Mouse (Mus musculus): ENCODE results near the gene Ift80.
"Not testable (repeated sequence)": the region's sequence is repeated elsewhere in the genome, so short reads cannot be mapped to it uniquely, and the experiment has no call there.

The Ift80 gene

DNA sequence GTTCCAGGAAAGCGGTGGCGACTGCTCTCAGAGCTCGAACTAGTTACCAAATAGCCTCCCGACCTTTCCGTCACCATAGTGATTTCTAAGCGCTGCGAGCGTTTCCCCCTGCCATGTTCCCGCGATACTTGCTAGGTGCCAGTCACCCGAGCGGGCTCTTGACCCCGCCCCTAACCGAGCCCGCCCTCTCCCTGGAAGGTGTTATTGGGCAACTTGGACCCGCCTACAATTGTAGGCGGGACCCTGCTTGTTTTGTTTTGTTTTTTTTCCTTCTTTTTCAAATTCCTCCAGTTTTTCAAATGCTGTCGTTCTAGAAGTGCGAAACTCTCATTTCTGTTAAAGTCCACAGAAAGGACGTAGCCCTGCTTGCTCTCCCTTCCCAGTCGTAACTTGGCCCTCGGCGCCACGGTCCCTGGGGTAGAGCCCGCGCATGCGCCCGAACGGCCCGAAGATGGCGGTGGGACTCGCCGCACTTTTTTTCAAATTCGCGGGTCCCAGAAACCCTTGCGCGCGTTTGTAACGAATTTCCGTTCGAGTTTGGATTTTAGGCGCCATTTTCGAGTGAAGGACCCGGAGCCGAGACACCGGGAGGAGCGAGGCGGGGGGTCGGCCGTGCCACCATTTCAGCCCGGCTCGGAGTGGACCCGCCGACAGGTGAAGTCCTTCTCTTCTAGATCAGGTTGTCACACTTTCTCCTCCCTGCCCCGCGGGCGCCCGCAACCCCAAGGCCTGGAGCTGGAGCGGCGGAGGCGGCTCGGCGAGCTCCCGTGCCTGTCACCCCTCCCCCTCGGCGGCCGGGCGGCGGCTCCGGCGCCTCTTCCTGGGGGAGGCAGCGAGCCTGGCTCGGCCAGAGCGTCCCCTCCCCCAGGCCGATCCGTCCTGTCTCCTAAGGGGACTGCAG lies at the start of gene Ift80, which contains the start of gene Smc4:
Gene Ift80, minus strand, starts transcription at position 134 of the 901 bp plus-strand sequence.
Gene Smc4, plus strand, starts transcription at position 302 of the 901 bp plus-strand sequence.
- peak; percentile 93 for DNase-seq (ENCODE audit: low read depth in 2 of 2, low spot score in 2 of 2)

DNA sequence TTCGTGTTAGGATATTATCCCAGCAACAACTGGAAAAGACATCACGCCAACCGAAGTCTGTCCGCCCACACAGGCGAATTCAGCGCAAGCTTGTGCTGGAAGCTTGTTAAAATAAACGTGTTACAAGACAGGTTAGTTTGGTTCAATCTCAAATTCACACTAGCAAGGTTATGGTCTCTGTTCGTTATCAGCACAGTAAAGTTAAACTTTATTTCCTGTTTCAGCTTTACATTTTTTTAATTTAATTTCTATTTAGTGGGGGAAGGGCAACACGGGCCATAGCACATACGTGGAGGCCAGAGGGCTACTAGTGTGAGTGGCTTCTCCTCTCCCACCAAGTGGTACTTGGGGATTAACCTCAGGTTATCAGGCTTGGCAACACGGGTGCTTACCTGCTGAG lies 47.5 kb upstream of the Ift80 start:
- no peak for DNase-seq (ENCODE audit: low read depth in 2 of 2, low spot score in 2 of 2)

DNA sequence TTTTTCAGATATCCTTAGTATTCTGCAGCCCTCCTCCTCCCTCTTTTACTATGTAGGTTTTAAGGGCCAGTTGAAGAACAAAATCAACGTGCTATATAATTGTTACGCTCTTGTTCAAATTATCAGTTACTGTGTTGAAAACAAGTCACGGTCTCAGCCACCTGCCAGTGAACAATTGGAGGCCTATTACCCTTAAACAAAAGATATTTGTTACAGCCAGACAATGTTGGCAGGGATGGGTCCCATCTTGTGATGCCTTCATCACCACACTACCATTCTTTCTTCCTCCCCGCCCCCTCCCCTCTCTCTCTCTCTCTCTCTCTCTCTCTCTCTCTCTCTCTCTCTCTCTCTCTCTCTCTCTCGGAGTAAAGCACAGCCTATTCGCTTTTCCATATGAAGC lies 44.6 kb upstream of the Ift80 start:
- no peak for DNase-seq (ENCODE audit: low read depth in 2 of 2, low spot score in 2 of 2)

DNA sequence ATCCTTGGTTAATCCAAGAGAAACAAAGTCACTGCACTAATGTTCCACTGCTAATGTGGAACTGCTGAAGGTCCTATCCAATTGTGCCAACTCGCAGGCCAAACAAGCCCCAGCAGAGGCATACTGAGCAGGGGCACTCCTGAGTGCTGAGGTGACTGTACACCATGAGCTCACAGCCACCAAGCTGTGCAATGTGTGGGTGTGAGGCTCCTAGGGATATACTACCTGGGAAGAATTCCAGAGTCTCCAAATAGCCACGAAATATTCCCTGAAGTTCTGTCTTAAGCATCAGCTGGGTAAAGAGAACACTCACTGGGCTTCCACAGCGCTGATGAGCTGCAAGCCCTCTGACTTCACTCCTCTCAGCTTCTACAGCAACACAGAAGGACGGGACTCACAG lies 43.3 kb upstream of the Ift80 start:
- no peak for DNase-seq (ENCODE audit: low read depth in 2 of 2, low spot score in 2 of 2)

DNA sequence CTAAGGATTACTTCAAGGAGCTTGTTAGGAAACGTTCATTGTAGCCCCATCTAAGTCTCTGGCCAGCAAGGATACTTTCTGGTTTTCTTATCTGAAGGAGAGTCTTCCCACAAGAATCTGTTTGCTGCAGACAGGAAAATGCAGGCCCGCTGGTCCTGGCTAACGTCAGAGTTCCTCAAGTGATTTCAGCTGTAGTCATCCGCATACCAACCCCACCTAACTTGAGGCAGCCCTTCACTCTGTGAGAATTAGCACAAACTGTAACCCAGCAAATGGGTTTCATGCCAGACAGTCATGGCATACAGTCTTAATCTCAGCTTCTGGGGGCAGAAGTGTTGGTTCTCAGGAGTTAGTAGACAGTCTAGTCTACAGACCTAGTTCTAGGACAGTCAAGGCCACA lies 42.1 kb upstream of the Ift80 start:
- DNase-seq (ENCODE audit: low read depth in 2 of 2, low spot score in 2 of 2), result no peak

DNA sequence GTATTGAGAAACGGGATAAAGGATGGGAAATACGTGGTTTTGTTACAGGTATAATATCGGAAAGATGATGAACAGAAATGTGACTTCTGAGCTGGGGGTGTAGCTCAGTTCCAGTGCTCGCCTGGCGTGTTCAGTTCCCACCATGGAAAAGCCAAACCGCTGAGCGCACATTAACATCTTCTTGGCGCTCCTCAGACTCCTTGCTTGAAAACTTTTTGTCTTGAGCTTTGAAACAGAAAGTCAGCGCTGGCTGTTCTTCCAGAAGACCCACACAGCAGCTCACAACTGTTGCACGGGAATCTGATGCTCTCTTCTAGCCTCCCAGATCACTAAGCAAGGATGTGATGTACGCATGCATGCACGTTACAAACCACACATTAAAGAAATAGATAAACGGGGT lies 41.4 kb upstream of the Ift80 start:
- no peak for DNase-seq (ENCODE audit: low read depth in 2 of 2, low spot score in 2 of 2)

DNA sequence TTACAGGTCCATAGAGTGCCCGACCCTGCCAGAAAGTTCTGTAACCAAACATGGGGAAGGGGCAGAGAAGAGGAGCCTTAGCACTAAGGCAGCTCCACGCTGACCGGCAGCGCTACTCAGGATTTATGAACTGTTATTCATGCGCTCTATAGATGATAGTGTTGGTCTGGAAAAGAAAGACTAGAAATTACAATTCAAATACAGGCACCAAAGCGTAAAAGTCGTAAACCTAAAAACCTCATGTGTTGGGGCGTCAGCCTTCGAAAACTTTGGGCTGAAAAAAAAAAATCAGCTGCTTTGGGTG lies 41.0 kb upstream of the Ift80 start:
- DNase-seq (ENCODE audit: low read depth in 2 of 2, low spot score in 2 of 2), result peak in 1 of 2 experiments; percentile 8

DNA sequence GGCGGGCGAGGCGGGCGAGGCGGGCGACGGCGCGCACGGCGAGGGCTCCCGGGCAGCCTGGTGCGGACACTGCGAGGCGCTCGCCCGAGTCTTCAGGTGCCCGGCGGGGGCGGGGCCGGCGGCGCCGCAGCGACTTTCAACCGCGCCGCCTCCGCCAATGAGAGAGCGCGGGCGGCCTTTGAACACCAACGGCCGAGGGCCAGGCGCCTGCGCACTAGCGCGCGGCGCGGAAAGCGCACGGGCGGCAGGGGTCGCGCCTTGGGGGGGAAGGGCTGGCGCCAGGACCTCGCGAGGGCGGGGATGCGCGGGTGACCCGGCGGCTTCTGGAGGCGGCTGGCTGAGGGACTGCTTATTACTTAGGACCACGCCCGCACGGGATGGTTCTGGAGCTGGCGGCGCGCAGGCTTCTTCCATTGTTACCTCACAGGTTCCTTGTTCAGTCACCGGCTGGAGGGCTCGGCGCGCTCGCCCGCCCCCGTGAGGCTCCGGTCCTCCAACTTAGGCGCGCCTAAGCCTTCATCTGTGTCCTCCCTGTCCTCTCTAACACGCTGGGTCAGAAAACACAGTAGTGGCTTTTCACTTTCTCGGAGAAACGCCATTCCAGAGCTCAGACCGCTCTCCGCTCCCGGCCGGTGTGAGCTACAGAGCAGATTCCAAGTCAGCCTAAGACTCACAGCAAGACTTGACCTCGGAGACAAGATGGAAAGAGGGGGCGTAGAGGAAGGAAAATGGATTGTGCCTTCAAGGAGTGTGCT lies 40.5 kb upstream of the Ift80 start, which contains the start of gene Trim59:
Gene Trim59, minus strand, starts transcription at position 111 of the 755 bp plus-strand sequence.
- peak; percentile 70 to 74 for DNase-seq (ENCODE audit: low read depth in 2 of 2, low spot score in 2 of 2)

DNA sequence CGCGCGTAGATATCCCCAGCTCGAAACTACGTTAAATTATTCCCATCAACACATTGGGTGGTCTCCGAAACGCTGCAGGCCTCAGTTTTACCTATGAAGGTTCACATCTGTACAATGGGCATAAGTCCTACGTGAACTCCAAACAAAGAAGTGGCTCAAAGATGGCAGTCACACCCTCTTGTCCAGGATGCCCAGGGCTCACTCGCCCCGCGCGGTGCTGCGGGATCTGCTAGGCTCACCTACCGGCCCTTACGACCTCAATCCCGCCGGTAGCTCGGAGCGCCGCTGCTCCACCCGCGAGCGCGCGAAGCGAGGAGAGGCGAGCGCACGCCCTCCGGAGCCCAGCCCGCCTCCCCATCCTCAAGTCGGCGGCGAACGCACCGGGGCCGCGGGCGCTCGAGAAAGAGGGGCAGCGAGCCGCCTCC lies 39.8 kb upstream of the Ift80 start:
- no peak for DNase-seq (ENCODE audit: low read depth in 2 of 2, low spot score in 2 of 2)

DNA sequence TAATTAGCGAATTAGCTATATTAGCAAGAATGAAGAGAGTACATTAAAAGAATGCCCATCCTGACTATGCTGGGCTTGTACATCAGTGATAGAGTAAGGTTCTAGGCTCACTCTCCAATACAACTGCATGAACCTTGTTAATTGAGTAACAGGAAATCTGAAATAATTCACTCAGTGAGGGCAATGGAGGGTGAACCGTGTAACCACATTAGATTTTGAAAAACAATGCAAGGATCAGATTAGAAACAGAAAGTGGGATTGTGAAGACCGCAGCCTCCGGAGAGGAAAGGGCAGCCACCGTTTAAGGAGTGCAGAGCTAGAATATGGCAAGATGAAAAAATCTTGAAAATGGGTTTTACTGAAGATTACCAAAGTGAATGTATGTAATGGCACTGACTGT lies 36.9 kb upstream of the Ift80 start:
- DNase-seq (ENCODE audit: low read depth in 2 of 2, low spot score in 2 of 2), result peak in 1 of 2 experiments; percentile 32

DNA sequence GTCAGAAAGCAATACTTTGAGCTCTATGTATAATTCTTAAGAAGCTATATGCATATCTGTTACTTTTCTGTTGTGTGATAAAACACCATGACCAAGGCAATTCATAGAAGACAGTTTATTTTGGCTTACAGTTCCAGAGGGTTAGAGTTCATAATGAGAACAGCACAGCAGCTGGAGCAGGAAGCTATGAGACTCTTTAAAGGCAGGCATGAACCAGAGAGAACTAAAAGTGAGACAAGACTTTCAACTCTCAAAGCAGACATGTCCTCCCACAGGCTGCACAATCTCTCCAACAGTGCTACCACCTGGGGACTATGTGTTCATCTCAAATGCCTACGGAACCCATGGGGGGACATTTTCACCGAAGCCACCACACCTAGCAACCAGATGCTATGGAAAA lies 35.7 kb upstream of the Ift80 start:
- no peak for DNase-seq (ENCODE audit: low read depth in 2 of 2, low spot score in 2 of 2)

DNA sequence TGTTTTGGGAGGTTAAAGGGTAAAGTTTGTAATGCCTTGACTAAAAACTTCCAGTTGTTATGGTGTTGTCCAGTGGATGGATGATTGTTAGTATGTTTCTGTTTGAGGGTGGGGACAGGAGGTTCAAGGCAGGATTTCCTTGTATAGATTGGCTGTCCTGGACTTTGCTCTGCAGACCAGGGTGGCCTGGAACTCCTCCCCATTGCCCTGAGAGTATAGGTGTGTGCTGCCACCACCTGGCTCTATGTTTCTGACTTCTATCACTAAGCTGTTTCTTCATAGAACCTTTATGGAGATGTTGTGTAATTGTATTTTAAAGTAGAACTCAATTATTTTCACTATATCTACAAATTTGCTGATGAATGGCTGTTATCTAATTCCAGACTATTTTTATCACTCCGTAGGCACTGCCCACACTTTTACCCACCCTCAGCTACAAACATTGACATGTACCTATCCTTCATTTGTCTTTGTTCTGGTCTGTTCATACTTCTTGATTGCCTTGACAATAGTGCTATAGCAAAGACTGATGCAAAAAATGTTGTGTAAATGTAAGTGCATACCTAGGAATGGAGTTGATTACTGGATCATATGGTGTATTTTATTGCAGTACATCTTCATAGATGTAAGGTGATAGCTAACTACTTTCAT lies 21.9 kb upstream of the Ift80 start:
- no peak for DNase-seq (ENCODE audit: low read depth in 2 of 2, low spot score in 2 of 2)

DNA sequence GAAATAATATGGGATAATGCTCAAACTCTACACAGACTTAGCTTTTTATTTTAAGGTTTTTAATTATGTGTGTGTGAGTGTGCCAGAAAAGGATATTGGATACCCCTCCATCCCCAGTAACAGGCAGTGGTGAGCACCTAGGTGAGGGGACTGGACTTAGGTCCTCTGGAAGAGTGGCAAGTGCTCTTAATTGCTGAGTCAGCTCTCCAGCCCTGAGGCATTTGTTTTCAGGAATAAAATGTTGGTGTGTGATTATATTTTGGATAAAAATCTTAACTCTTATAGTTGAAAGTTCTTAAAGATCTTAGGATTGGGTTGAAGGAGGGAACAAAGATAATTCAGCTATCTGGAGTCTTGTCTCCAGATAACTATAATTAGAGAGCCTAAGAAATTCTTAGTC lies 16.4 kb upstream of the Ift80 start:
- DNase-seq (ENCODE audit: low read depth in 2 of 2, low spot score in 2 of 2), result no peak

DNA sequence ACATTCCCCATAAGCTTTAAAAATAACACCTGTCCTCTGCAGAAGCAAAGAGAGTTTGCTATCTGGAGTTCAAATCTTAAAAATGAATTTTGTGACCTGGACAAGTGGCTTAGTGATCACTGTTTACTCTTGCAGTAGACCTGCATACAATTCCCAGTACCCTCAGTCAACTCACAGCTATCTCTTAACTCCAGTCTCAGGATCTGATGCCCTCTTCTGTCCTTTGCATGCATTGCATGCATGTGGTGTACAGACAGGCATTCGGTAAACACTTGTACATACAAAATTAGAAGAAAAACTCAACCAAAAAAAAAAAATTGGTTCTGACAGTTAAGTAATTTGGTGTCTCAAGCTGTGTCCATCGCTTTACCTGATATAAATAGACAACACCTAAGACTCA lies 15.9 kb upstream of the Ift80 start:
- peak in 1 of 2 experiments; percentile 26 for DNase-seq (ENCODE audit: low read depth in 2 of 2, low spot score in 2 of 2)

DNA sequence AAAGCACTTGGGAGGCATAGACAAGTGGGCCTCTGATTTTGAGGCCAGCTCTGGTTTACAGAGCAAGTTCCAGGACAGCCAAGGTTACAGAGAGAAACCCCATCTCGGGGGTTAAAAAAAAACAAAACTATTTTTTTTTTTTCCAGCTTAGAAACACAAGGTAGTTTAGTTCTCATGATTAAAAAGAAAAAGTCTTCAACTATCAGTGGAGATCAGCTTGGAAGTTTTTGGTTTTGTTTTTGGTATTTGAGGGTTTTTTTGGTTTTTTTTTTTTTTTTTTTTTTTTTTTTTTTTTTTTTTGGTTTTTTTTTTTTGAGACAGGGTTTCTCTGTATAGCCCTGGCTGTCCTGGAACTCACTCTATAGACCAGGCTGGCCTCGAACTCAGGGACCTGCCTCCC lies 14.3 kb upstream of the Ift80 start:
- DNase-seq (ENCODE audit: low read depth in 2 of 2, low spot score in 2 of 2), result not testable (repeated sequence)

DNA sequence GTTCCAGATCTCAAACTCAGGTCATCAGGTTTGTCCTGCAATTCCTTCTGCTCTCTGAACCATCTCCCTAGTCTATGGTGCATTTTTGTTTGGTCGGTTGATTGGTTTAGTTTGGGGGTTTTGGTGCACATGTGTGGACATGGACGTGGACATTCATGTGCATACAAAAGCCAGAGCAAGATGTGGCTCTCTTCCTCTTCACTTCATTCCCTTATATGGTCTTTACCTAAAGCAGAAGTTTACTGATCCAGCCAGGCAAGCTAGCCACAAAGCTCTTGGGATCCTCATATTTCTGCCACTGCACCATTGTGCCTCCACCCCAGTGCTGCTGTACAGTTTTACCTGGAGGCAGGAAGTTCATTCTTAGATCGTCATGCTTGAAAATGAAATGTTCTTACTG lies 12.8 kb upstream of the Ift80 start:
- no peak for DNase-seq (ENCODE audit: low read depth in 2 of 2, low spot score in 2 of 2)

DNA sequence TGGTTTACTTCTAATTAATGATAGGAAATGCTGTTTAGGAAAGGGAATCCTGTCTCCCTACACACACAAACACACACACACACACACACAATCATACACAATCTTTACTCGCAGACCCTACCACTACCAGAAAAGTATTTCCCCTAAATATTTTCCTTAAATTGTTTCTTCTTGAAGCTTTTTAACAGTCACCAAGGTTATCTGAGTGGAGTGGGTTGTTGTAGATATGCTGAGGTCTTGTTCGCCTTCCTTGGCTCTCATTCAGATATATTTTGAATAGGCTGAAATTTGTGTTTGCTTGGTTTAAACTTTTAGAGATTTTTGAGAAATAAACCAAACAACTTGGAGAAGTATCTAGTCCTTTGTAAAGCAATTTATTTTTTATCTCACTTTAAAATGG lies 4.5 kb upstream of the Ift80 start:
- no peak for DNase-seq (ENCODE audit: low read depth in 2 of 2, low spot score in 2 of 2)

DNA sequence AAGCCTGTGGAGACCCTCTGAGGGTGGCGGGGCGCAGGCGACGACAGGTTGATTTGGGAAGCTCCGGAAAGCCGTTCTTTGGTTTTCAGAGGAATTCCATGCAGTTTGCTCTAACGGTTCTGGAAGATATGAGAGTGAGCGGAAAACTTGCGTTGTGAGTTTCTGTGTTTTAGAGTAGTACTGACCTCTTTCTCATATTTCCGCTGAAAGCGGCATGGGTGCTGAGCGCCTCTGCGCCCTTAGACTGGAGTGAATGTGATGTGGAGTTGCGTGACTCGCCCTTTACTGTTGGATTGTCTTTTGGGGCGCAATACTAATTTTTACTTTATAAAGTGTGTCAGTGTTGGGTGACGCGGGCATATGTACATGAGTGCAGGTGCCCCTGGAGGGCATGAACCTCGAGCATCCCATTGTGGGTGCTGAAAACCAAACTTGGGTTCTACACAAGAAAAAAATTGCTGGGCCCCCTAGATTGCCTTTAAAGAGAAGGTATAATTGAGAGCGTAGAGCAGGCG lies 1.9 kb upstream of the Ift80 start:
- peak; percentile 16 to 28 for DNase-seq (ENCODE audit: low read depth in 2 of 2, low spot score in 2 of 2)

DNA sequence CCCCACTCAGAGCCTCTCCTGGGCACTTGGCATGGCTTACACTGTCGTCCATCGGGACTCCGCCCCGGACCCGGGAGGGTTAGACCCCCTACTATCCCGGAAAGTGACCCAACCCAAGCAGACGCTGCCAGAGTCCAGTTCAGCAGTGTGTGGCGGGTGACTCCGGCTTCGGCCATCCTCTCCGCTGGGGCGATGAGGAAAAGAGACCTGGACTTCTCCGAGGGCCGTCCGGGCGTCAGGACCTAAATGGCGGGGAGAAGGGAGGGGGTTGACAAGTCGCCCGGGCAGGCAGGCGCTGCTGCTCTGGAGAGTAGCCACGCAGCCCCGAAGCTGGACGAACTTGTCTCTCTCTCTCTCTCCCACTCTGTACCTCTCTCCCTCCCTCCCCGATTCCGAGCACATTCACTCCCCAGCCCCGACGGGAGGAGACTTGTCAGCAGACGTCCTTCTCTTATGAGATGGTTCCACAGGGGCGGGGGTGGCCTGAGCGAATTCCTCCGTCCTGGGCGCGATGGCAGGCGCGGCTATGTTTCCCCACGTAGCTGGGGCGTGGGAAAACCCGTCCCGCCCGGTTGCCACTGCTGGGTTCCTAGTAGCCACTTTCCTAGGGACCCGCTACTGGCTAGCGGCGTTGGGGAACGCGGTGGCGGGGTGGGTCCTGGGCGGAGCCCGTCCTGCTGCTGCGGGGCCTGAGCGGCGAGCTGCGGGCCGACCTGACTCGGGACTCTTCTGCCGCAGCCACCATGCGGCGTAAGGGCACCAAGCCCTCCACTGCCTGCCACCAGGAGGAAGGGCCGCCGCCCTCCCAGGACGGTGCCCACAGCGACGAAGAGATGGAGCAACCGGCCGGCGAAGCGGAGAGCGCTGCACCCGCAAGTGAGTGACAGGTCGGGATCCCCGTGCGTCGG lies 1.2 kb upstream of the Ift80 start:
- peak; percentile 32 to 39 for DNase-seq (ENCODE audit: low read depth in 2 of 2, low spot score in 2 of 2)

DNA sequence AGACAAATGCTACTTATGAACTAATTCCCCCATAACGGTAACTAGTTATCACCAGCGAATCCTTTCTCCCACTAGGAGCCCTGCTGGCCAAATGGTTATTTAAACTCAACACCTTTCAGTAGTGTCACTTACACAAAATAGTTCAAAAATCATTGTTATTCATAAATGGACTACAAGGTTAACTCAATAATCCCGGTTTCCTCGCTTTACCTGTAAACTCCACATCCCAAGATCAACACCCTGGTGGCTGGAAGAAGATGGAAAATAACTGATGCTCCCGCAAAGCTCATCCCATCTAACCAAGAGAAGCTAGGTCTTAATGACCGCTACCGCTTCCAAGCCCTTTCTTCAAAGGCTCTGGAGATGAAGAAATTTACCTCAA lies 324 bp downstream of the Ift80 start:
- no peak for DNase-seq (ENCODE audit: low read depth in 2 of 2, low spot score in 2 of 2)

DNA sequence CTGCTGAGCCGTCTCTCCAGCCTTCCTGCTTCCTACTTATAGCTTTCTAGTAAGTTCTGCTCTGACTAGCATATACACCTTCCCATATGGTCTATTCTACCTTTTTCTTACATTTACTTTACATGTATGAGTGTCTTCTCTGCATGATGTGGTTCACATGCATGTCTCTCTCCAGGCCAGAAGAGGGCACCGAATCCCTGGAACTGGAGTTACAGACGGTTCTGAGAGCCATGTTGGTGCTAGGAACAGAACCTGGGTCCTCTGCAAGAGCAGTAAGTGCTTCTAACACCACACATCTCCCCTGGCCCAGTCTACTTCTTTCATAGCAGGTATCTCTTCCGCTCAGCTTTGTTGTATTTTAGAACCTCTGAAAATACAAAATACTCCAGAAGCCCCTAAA lies 1.6 kb downstream of the Ift80 start:
- DNase-seq (ENCODE audit: low read depth in 2 of 2, low spot score in 2 of 2), result no peak

All from CD8-positive naive resting alpha-beta T cell, adult 2 months (primary cell).